Mouse (Mus musculus): ENCODE measurements around the gene Slc16a3. TPM values are rescaled to one million over a fixed set of nuclear protein-coding genes. Genes with fewer than 3 reads are reported as not detected.

Gene Slc16a3
- total RNA-seq (2021) = 1 to 10 TPM; 3.5 to 5.5 TPM

DNA sequence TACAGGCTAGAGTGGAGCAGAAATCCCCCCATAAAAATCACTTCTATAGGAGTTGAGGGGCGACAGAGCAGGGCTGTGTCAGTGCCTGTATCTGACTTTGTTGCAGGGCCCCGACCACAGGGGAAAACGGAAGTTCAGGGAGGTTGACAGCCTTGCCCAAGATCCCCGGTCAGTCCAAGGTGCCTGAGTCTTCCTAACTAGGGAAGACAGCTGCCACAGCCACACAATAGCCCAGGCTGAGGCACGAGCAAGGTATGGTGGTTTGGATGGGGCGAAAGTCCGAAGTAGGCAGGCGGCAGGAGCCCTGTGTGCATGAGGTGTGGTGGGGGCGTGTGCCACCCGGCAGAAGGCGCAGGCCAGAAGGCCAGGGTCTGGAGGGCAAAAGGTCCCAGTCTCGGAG, at the start of gene Slc16a3:
TSS of gene Slc16a3 (plus strand) at position 153 of the 400 bp plus-strand sequence.
- no peak for DNase-seq (ENCODE audit: low spot score in 2 of 2)
- intact Hi-C loops (cut with DNase I) = no loop called here

GRCm38 (mm10) chr11:120900276-120901244, 47.7 kb upstream of the Slc16a3 start:
- intact Hi-C loops (cut with DNase I) = no loop called here
- DNase-seq (ENCODE audit: low spot score in 2 of 2) = no peak

- intact Hi-C loops (cut with DNase I) = no loop called here
- no peak for DNase-seq (ENCODE audit: low spot score in 2 of 2)
Observed at GRCm38 (mm10) chr11:120901729-120902486, 46.4 kb upstream of the Slc16a3 start.

GRCm38 (mm10) chr11:120902487-120903142, 45.7 kb upstream of the Slc16a3 start:
- intact Hi-C loops (cut with DNase I) = no loop called here
- no peak for DNase-seq (ENCODE audit: low spot score in 2 of 2)

- peak; percentile 17 to 26 for DNase-seq (ENCODE audit: low spot score in 2 of 2)
- intact Hi-C loops (cut with DNase I) = no loop called here
Observed at GRCm38 (mm10) chr11:120903159-120903850, 45.0 kb upstream of the Slc16a3 start.

DNA sequence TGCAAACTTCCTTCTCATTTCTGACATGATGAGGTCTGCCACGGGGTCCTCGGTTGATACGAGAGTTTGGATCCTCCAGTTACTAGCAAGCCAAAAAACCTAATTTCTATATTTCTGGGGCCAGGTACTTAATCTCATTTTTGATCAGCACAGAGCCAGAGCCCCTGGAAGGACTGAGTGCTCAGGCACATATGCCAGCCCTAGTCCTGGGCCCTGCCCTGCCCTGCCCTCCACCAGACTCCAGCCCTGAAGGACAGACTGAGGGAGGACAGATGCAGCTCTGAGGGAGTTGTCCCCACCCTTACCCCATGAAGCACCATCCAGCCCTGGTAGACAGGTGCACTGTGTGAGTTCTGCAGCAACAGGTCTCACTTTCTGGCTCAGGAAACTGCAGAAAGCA, 43.7 kb upstream of the Slc16a3 start:
- intact Hi-C loops (cut with DNase I) = no loop called here

GRCm38 (mm10) chr11:120905430-120905873, 42.8 kb upstream of the Slc16a3 start:
- DNase-seq (ENCODE audit: low spot score in 2 of 2) = peak; percentile 58 to 64
- intact Hi-C loops (cut with DNase I) = loop anchor here (1.0 kb wide), 1 partner anchor 136 kb away; no protein-coding TSS in a partner anchor

More for the DNA sequence above, 43.7 kb upstream of the Slc16a3 start:
- no peak for DNase-seq (ENCODE audit: low spot score in 2 of 2)

DNA sequence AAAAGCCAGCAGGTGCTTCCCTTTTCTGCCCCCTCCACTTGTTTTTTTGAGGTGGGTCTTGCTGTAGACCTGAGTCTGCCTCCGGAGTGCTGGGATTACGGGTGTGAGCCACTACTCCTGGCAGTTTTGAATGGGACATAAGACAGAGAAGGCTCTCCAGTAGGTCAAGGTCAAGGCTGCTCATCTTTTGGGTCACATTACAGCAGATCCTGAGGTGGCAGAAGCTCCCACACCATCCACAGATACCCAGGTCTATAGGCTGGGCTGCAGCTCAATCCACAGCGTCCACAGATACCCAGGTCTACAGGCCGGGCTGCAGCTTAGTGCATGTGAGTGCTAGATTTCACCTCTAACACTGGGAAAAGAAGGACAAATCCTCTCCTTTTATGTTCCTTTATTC, 34.5 kb upstream of the Slc16a3 start:
- intact Hi-C loops (cut with DNase I) = no loop called here
- DNase-seq (ENCODE audit: low spot score in 2 of 2) = no peak

GRCm38 (mm10) chr11:120916477-120916876, 31.8 kb upstream of the Slc16a3 start:
- intact Hi-C loops (cut with DNase I) = no loop called here
- no peak for DNase-seq (ENCODE audit: low spot score in 2 of 2)

- DNase-seq (ENCODE audit: low spot score in 2 of 2) = no peak
- intact Hi-C loops (cut with DNase I) = no loop called here
Observed at GRCm38 (mm10) chr11:120917756-120918155, 30.5 kb upstream of the Slc16a3 start.

GRCm38 (mm10) chr11:120922528-120922927, 25.8 kb upstream of the Slc16a3 start:
- intact Hi-C loops (cut with DNase I) = no loop called here

GRCm38 (mm10) chr11:120928468-120928867, 19.8 kb upstream of the Slc16a3 start:
- DNase-seq (ENCODE audit: low spot score in 2 of 2) = no peak
- intact Hi-C loops (cut with DNase I) = no loop called here

More at GRCm38 (mm10) chr11:120922528-120922927, 25.8 kb upstream of the Slc16a3 start:
- no peak for DNase-seq (ENCODE audit: low spot score in 2 of 2)

DNA sequence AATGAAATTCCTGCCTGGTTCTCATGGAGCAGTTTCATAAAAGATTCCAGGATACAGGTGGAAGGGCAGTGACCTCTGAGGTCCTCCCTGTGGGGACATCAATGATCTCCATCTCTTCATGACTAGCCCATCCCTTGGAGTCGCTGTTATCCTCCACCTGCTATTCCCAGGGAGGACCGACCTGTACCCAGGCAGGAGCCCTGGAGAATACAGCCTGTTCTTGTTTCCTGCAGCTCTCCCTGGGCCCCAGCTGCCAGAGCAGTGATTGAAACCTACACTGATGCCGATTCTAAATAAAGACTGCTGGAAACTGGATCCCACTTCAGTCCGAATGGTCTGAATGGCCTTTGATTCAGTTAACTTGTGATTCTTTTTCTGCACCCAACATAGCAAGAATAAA, 16.8 kb upstream of the Slc16a3 start:
- intact Hi-C loops (cut with DNase I) = no loop called here
- DNase-seq (ENCODE audit: low spot score in 2 of 2) = no peak

GRCm38 (mm10) chr11:120932564-120933398, 15.5 kb upstream of the Slc16a3 start, which contains the start of gene Ccdc57:
Gene Ccdc57 (minus strand): TSS chr11:120932872.
- DNase-seq (ENCODE audit: low spot score in 2 of 2) = peak; percentile 93 to 94
- intact Hi-C loops (cut with DNase I) = no loop called here

GRCm38 (mm10) chr11:120937976-120938375, 10.3 kb upstream of the Slc16a3 start:
- intact Hi-C loops (cut with DNase I) = no loop called here
- DNase-seq (ENCODE audit: low spot score in 2 of 2) = no peak

DNA sequence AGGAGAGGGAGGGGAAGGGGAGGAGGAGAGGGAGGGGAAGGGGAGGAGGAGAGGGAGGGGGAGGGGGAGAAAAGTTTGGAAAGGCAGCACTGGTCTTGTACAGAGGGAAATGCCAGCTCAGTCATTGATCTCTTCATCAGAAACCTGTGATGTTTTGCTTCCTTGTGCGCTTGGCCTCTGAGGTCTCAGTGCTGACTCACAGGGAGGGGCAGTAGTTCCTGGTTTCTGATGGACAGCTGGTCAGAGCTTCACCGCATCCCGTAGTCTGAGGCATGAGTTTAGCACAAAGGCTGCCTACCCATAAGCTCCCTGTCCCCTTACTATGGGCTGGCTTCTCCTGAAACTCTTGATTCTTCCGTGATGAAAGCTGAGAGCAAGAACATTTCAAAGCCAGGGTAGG, 9.5 kb upstream of the Slc16a3 start:
- intact Hi-C loops (cut with DNase I) = no loop called here
- DNase-seq (ENCODE audit: low spot score in 2 of 2) = no peak

DNA sequence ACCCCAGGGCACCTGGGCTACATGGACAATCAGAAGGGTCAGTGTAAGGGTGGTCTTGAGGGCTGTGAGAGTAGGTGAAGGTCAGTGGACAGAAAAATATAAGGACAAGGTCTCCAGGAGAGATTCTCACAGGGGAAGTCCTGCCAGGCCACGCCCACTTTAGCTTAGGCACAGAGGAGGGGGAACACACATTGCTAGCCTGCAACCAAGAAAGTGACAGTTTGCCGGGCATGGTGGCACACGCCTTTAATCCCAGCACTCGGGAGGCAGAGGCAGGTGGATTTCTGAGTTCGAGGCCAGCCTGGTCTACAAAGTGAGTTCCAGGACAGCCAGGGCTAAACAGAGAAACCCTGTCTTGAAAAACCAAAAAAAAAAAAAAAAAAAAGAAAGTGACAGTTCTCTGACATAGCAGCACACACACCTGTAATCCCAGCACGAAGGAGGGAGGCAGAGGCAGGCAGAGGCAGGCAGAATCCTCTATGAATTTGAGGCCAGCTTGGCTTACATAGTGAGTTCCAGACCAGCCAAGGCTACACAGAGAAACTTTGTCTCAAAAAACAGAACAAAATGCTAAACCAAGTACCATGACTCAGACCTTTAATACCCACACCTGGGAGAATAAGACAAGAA, 8.5 kb upstream of the Slc16a3 start:
- intact Hi-C loops (cut with DNase I) = no loop called here
- no peak for DNase-seq (ENCODE audit: low spot score in 2 of 2)

DNA sequence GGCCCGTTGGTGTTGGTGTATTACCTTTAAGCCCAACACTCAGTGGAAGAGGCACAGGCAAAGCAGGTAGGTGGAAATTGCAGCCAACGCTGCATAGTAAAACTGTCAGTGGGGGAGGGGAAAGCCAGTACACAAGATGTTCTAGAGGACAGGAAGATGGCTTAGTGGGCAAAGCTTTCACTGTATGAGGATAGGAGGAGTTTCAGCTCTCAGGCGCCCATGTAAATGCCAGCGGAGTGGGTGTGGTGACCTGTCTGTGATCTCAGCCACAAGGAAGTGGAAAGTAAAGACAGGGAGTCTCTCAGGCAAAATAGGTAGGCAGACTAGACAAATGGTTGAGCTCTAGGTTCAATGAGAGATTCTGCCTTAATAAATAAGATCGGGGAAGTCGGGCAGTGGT, 7.3 kb upstream of the Slc16a3 start:
- no peak for DNase-seq (ENCODE audit: low spot score in 2 of 2)
- intact Hi-C loops (cut with DNase I) = no loop called here

Measured in left cerebral cortex, postnatal 36 days (tissue).